Mouse (Mus musculus) gastrocnemius, adult 18-20 months (tissue): Measurements from ENCODE around the gene Klhl3. TPM values are rescaled to one million over a fixed set of nuclear protein-coding genes. Genes with fewer than 3 reads are reported as not detected.

ENCODE experiments used
- DNase-seq: peaks from one replicate; pipeline ENCODE4 v3.0.0; 2021; ENCODE audit warnings: low spot score
- total RNA-seq, 2 experiments: library from RNA; stranded (reverse); gene quantifications; 2 replicates each; pipeline ENCODE4 v1.2.3; 2021

Klhl3 gene
- total RNA-seq, 2 experiments from 2014 or later, result 0.26 to 0.78 TPM

DNA sequence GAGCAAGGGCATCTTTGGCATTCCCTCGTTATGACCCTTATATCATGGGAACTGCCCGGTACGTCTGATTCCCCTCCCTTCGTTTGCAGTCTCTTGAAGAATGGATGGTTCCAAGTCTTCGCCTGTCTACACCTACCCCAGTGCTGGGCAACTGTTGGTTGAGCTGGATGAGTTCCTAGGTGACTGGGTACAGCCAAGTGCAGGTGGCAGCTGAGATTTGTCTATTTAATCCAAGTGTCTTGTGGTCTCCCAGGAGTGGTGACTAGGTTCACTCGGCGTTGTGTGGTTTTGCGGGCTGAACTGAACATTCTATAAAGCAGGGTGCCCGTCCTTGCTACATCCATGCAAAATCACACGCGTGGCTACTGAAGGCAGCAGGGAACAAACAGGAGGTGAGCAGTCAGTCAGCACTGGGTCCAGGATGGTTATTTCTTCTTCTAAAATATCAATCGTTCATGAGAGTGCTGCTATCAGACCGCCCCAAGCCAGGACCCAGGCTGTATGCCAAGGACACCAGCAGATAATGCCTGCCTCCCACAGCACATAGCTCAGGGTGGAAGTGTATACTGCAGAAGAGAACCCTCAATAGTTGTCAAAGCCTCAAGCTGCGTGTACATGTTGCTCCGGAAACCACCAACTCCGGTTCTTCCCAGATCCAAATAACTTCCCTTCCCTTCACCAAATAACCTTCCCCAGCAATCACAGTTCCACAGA, 87.5 kb downstream of the Klhl3 start:
- no peak for DNase-seq

DNA sequence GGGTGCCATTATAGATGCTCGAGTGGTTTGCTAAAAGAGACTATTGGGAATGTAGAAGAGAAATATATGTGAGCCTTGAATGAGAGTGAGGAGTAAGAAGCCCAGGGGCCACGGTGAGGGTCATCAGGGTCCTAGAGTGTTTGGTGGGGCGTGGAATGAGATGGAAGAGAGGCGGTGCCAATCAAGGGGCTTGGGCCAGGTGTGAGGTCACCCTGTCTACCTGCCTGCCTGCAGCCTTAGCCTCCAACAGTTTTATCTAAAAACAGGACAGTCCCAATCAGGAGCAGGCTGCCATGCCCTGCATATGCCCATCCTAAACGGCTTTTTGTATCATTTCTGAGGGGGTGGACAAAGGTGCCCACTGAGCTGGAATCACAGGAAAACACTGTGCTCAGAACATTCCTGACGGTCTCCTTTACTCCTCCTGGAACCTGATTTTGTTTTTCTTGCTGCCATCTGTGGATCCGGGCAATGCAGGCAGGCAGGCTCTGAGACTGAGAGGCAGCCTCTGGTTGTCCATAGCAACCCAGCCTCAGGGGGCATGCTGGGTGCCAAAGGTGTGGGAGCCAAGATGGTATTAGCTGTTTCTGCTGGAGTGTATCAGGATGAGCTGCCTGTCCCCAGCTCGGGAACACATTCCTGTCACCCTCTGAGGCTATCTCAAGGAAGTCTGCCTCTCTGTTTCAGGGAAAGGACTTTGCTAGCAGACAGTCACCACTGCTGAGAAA, 89.5 kb downstream of the Klhl3 start:
- no peak for DNase-seq

DNA sequence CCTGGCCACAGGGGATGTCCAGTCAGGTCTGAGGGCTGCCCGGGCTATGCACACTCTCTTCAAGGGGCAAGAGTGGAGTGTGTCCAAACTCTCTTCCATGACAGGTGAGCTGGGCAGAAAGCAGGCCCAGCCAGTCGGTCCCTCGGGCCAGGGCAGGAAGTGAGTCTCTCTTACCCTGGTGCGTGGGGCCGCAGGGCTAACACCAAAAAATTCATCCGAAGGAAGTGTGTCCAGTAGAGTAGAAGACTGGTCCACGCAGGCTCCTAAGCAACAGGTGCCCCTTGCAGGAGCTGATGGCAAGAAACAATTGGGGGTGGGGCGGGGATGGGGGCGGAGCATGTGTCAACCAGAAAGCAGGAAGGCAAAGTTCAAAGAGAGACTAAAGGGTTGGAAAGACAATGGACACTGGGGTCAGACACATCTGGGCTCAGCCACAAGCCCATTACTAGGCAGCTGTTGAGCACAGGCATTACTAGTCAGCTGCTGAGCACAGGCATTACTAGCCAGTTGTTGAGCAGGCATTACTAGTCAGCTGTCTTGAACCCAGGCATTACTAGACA, 90.3 kb downstream of the Klhl3 start:
- no peak for DNase-seq

DNA sequence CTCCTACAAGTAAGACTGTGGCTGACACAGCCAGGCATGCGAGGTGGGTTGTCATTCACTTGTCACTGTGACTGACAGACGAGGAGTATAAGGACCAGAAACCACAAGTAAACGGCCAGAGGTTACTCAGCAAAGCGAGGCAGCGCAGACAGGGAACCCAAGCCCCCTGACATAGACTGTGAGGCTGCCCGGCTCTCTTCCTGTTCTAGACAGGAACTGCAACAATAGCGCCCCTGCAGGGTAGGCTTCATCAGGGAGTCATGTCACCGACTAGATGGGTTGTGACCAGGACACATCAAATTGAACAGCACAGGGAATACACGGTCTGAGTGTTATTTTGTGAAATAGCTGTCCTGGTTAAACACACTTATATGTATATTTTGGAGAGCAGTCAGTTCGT, 93.0 kb downstream of the Klhl3 start:
- no peak for DNase-seq

DNA sequence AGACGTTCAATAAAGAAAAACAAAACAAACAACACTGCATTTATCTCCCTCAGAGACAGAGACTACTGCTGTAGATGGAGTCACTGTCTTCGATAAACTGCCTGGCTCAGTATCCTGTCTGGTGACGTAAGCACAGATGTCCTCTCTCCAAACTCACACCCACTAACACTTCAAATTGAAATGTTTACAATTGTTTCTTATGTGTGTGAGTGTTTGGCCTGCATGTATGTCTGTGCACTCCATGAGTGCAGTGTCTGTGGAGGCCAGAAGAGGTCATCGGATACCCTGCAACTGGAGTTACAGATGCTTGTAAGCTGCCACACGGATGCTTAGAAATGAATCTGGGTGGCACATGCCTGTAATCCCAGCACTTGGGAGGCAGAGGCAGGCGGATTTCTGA, 96.1 kb downstream of the Klhl3 start:
- no peak for DNase-seq

DNA sequence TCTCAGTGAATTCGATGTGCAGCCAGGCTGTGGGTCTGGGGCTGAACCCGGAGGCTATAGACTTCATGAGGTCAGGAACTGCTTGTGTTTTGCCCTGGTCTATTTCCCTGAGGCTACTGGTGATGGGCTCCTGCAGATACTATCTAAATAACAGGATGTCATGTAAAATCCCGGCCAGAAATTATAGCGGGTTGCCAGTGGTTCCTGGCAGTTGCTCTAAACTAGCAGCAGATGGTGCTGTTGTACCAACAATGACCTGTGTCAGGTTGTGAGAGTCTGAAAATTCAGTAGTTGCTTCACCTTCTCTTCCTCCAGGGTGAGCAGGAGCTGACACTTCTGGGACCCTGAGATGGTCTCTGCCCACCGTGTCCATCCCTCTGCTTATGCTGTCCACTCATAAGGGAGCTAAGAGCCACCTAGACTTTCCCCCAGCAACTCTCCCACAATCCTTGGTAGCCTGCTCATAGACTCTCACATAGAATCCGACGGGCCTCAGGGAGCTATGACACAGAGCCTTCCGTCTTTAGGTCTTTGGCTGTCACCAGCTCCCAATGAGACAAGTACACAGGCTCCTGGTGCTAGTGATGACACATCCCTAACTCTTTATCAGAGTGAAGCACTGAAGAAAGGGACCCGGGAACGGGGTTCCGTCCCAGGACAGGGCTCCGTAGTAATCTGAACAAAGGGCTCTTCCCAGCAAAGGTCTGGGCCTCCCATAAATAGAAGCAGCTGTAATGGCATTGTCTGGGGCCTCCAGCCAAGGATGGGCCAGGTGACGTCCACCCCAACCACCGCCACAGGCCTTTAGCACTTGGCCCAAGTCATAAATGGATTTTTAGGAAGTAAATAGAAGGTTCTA, 101.1 kb downstream of the Klhl3 start:
- peak; percentile 61 for DNase-seq

DNA sequence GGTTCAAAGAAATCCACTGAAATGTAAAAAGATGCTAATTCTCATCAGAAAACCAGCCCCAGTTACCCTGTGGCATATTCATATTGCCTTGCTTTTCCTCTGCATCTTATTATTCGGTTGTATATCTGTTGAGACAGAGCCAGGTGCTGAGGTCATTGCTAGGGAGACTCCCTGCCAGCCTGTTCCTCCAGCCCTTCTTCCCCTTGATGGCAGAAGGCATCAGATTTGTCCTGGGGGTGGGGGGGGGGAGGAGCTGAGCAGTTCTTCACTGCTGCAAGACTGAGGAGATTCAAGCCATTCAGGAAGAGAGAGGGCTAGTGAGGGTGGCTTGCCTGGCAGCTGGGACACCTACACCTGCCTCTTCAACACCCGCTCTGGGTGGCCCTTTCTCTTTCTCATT, 101.9 kb downstream of the Klhl3 start:
- DNase-seq, result no peak

DNA sequence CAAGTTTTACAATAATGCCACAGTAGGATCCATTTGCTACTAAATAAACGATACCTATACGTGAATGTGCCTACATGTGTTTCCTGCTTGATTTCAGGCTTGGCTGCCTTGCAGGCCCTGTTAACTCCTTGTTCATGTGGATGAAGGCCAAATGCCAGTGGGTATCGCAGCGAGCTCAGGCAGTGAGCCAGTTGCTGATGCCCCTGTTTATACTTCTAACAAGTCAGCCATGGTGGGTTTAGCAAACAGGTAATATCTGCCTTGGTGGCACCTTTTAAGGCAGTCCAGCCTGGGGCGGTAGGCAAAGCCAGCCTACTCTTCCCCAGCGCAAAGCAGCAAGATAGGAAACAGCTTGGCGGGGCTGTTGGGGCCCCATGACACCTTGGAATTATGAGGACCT, 103.0 kb downstream of the Klhl3 start:
- DNase-seq, result no peak

DNA sequence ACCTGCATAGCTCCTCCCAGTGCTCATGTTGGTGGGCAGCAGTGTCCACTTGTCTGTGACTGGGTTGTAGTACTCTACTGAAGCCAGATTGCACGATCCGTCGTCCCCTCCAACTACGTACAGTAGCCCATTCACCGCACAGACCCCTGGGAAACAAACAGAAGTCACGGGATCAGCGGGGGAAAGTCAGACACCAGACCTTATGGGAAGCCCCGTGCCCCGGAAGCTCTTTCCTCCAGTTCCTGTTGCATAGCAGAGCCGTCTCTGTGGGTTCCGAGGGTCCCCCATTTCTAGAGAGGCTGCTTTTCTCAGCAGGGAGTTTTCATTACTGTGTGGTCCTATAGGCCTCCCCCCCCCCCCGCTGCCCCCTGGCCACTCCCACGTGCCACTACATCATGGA, 104.1 kb downstream of the Klhl3 start:
- DNase-seq, result no peak

DNA sequence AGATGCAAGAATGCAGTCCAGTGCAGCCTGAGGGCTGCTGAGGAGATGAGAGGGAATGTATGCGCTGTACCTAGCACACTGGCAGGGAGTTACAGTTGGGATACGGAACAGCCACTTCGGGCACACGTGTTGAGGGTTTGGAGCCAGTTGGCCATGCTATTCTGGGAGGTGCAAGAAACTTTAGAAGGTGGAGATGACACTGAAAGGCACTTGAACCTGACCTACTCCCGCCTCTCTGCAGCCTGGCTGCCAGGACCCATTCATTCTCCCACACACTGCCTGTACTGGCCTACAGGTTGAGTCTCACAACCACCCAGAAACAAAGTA, 105.4 kb downstream of the Klhl3 start:
- DNase-seq, result peak; percentile 82

DNA sequence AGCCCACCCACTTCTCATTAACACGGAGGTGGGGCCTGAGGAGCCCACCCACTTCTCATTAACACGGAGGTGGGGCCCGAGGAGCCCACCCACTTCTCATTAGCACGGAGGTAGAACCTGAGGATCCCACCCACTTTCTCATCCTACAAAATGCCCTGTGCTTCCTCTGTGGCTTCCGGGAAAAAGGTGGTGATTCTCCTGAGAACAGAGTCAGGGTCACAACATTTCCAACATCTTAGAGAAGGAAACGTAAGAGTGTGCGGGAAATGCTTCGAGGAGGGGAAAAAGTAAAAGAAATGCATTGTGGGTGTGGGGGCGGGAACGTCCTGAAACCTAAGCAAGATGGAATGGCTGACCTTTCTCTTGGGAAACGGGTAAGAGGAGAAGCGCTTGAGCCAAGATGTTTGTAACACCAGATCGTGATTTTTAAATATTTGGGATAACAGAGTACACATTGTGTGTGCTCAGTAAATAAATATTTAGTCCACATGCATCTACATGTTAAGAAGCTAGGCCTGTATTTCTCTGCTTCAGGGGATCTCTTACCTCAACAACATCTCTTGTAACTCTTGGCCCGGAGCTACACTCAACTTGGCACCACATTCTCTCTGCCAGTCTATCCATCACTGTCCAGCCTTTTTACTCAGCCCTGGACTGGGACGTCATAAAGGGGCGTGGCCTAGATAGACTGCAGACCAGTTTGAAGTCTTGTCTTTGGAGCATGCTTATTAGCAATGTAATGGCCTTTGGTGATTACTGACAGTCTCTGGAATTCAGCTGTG, 105.9 kb downstream of the Klhl3 start:
- DNase-seq, result no peak

DNA sequence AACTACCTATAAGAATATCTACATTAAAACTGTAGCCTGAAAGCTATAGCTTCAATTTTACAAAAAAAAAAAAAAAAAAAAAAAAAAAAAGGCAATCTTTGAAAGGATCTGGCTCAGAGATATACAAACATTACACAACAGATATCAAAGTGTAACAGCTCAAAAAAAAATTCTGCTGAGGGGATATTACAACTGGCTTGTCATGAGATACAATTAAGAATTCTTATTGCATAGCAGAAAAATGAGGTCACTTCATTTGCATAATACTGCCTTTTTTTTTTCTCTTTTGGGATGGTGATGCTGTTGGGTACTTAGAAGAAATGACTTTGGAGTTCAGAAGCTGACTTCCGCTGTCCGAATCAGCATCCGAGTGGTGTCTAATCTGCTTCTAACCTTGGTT, 111.6 kb downstream of the Klhl3 start:
- no peak for DNase-seq

DNA sequence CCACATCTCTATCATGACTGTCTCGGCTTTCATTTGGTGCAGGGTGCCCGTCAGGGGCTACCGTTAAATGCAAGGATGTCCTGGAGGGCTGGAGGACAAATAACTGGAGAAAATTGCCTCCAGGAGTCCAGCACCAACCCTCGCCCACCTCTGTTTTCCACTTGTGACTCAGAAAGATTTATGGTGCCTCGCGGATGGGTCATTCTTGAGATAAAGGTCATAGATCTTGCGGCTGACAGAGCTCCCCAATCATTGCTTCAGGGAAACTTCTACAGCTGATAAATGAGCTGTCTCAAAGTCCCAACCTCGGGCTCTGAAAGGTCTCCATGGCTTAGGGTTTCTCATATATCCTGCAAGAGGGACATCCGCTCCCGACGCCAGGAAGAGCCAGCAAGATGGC, 116.9 kb downstream of the Klhl3 start:
- DNase-seq, result no peak

DNA sequence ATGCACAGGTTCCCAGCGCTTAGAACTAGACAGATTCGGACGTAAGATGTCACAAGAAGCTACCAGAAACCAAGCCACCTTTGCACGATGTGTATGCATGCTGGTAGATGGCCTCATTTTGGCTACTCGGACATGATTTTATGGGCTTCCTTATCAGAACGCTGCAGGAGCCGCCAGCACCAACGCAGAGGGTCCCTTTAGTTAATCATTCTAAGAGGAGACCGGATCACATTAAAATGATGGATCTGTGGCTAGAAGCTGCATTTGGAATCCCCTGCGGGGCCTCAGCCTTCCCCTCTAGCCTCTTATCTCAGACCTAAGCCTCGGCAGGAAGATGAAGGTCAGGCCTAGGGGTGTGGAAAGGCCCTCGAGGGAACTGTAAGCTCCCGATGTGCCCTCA, 117.5 kb downstream of the Klhl3 start:
- no peak for DNase-seq

DNA sequence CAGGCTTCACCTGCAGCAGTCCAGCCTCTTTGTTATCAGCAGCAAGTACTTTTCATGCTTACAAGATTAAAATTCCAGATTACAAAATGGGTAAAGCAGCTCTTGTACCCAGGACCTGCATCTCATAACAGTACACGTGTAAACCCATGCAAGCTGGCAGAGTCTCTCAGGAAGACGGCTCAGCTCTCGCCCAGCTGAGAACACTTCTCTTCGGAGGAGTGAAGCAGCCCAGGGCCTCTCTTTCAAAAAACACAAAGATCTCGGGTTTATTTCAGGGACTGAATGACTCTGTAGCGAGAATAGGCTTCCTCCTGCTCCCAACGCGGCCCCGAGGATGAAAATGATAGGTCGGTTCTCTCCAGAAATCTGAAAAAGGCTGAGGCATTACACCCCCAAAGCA, 128.8 kb downstream of the Klhl3 start:
- DNase-seq, result no peak

DNA sequence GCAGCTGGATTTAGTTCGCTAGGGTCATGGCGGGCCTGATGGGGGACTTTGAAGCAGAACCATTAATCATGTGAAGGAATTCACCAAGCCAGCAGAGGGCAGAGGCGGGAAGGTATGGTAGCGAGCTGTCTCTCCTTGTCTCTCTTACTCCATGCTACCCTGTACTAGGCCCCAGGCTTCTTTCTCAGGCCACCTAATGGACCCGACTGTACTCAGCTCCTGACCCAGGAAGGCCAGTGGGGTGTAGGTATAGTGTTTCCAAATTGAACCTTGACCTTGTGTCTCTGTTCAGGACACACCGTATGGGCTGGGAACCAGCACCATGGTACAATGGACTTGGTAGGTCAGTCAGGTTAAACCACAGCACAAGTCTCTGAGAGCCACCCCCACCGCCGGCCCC, 129.2 kb downstream of the Klhl3 start:
- DNase-seq, result no peak

DNA sequence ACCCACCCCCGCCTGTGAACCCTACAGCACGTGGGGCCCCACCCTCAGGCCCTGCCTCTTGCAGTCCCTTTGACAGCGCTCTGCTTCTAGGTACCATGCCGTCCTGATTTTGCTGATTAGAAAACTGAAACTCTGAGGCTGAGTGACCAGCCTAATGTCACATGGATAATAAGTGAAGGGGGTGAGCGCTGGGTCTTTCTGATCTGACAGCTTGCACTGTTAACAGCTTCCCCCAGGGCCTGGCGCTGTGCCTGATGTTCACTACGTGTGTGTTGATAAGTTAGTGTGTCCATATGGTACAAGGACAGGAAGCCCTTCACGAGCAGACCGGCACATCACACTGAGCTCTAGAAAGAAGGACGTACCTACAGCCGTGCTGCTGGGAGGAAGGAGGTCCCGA, 130.1 kb downstream of the Klhl3 start:
- DNase-seq, result no peak

DNA sequence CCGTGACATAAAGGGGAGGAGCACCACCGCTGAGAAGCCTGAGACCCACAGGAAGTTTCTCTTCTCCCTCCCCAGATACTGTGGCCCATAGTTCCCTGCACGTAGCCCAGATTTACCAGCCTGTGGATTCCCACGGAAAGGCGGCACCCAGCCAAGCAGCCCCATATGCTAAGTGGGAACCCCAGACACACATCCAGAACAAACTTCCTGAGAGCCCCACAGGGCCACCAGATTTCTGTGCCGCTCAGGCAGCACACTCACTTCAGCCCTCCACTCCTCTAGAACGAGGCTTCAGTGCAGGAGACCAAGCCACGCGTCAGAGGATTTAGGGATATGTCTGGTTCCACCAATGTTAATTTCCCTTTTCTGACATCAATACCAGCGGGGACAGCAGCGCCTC, 130.5 kb downstream of the Klhl3 start:
- no peak for DNase-seq

DNA sequence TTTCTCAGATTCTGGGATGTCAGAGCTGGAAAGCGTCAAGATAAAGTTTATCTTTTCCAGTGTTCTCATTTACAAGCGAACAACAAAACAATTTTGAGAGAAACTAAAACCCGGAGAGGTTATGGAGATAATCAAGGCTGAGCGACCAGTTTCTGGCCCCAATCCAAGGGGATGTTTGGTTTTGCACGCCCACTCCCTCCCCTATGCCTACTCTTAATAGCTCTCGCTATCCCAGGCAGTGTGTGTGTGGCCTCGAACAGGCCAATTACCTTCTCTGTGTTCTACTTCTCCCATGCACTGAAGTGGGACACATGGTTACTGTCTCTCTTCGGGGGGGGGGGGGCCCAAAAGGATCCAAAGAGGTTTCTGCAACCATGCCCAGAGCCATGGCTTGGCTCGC, 132.7 kb downstream of the Klhl3 start:
- no peak for DNase-seq

DNA sequence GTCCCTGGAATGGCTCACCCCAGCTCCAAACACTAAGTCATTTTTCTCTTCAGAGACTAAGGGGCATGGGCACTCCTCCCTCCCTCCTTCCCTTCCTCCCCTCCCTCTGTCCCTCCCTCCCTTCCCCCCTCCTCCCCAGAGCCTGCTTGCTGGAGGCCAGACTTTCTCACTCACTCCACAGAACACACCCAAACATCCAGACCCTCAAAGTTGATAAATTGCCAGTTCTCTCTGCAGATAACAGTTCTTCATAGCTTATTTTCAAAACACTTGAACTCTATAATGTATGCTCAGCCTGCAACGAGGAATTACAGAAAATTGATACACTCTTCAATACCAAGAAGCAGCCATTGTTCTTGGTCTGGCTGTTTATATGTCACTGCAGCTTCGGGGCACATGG, 133.3 kb downstream of the Klhl3 start:
- no peak for DNase-seq

DNA sequence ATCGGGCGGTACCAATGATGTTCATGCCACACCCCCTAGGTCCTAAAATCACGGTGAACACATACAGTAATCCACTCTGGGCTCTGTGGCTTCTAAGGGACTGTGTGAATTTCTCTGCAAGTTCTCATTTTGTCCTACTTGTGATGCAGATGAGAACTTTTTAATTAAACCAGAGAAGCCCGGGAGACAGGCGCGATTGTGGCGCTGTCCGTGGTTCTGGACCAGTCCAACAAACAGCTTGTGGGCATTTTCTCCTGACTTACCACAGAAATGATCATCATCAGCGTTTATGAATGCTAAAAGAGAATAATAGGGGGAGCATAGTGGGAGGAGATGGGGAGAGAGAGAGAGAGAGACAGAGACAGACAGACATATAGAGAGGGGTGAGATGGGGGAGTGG, 134.5 kb downstream of the Klhl3 start:
- DNase-seq, result no peak

DNA sequence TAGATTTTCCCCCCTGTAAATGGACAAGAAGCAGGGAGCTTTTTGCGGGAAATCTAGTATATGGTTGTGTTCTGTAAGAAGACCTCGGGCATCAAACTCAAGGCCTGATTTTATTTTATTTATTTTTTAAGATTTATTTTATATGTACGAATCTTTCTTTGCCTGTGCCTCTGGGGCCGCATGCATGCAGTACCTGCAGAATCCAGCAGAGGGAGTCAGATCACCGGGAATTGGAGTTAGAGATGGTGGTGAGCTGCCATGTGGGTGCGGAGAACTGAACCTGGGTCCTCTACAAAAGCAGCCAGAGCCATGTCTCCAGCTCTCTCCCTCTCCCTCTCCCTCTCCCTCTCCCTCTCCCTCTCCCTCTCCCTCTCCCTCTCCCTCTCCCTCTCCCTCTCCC, 135.7 kb downstream of the Klhl3 start:
- DNase-seq, result no peak
